30 mouse cellular contexts compared by ENCODE assay signal in genomic region chr14:61237101-61237654, GRCm38 (mm10). TPM values are rescaled to one million over a fixed set of nuclear protein-coding genes. Genes with fewer than 3 reads are reported as not detected.
DNase-seq lines count a peak whose midpoint lies in the region; ATAC-seq and TF ChIP-seq lines count a peak whose summit lies in the region.
"Had no signal": no experiment of that assay in that cellular context is flagged by ENCODE, and none has a peak within 500 bp of the region (broad histone marks: within the 10 kb centered on the region; RNA-seq: fewer than 3 reads in every experiment).

No protein-coding gene starts in this region.

- no peak overlapping the region for H3K4me2 ChIP-seq in forebrain, embryonic 13.5 days
- H3K4me2 ChIP-seq in forebrain, embryonic 16.5 days (ENCODE audit: low read length): no peak overlapping the region
- no peak overlapping the region for H3K4me2 ChIP-seq in kidney, postnatal 0 days (ENCODE audit: low read length)
- H3K4me2 ChIP-seq: heart, embryonic 13.5 days; hindbrain, embryonic 15.5 days; limb, embryonic 15.5 days; liver, embryonic 13.5 days; stomach, embryonic 15.5 days had no signal

- no peak overlapping the region for H3K9ac ChIP-seq in forebrain, embryonic 13.5 days
- H3K9ac ChIP-seq in forebrain, embryonic 16.5 days (replicated peaks; ENCODE audit: low read depth, low read length): no peak overlapping the region
- H3K9ac ChIP-seq in kidney, postnatal 0 days (ENCODE audit: low read depth, low read length): no peak overlapping the region
- no peak overlapping the region for H3K9ac ChIP-seq in ES-E14 (ENCODE audit: insufficient read depth, low read depth, low read length, poor library complexity, severe bottlenecking)
- H3K9ac ChIP-seq: hindbrain, embryonic 15.5 days; limb, embryonic 15.5 days; liver, embryonic 13.5 days; stomach, embryonic 15.5 days had no signal

- in situ Hi-C loops in ES-E14 (cut with MboI; ENCODE audit: low sequenced_read_pairs in 2 of 2, unreplicated experiment in 2 of 2): no loop called here

- no peaks in the 10 kb centered on the region for H3K27me3 ChIP-seq in forebrain, embryonic 13.5 days
- H3K27me3 ChIP-seq in forebrain, embryonic 16.5 days (replicated peaks; ENCODE audit: control insufficient read depth, insufficient read depth, low read length): no peaks in the 10 kb centered on the region
- H3K27me3 ChIP-seq in kidney, postnatal 0 days (ENCODE audit: insufficient read depth, low read length): no peaks in the 10 kb centered on the region
- H3K27me3 ChIP-seq: heart, embryonic 13.5 days; hindbrain, embryonic 15.5 days; limb, embryonic 15.5 days; liver, embryonic 13.5 days; stomach, embryonic 15.5 days had no signal

- H3K4me3 ChIP-seq in forebrain, embryonic 13.5 days: no peak overlapping the region
- no peak overlapping the region for H3K4me3 ChIP-seq in forebrain, embryonic 16.5 days (replicated peaks; ENCODE audit: low read length)
- H3K4me3 ChIP-seq in kidney, postnatal 0 days (replicated peaks; ENCODE audit: low read depth, low read length): no peak overlapping the region
- H3K4me3 ChIP-seq in ES-E14 (ENCODE audit: insufficient read depth in 1 of 2, low read depth in 1 of 2, low read length in 2 of 2, poor library complexity in 1 of 2, severe bottlenecking in 1 of 2): no peak overlapping the region
- H3K4me3 ChIP-seq: gastrocnemius, adult 2 months; heart, adult 2 months; heart, embryonic 13.5 days; hindbrain, embryonic 15.5 days; limb, embryonic 10.5 days; limb, embryonic 15.5 days; liver, embryonic 13.5 days; stomach, embryonic 15.5 days had no signal

- ATAC-seq in forebrain, embryonic 13.5 days: peak; percentile 38; the same call in 1 of the 2 replicates
- no peak for ATAC-seq in forebrain, embryonic 16.5 days
- ATAC-seq in kidney, postnatal 0 days (replicated peaks; ENCODE audit: low FRiP score, low read depth): no peak
- ATAC-seq in megakaryocyte progenitor cell, adult 5-6 weeks (replicated peaks; ENCODE audit: poor library complexity): no peak
- ATAC-seq: lung, postnatal 0 days had no signal

- peak; percentile 25 for DNase-seq in kidney, postnatal 0 days (ENCODE audit: low spot score)
- no peak for DNase-seq in kidney, adult 18-20 months
- peak; percentile 55 for DNase-seq in ES-E14 (ENCODE audit: low read depth, low spot score)
- peak; percentile 86 for DNase-seq in brain, embryonic 14.5 days (ENCODE audit: low read depth)
- DNase-seq in testis, postnatal 10 days (ENCODE audit: low spot score): no peak
- DNase-seq: adrenal gland, postnatal 25 days; cerebellum, adult 18-20 months; cerebellum, postnatal 10 days; gastrocnemius, adult 2 months; gastrocnemius, postnatal 36 days; heart, adult 2 months; heart, postnatal 10 days; kidney, adult 2 months; liver, embryonic 13.5 days; lung, adult 18-20 months; lung, postnatal 4 days; right cerebral cortex, postnatal 25 days; thymus, postnatal 14 days had no signal

- peak overlapping the region; percentile 48; the same call in 1 of the 2 replicates for H3K27ac ChIP-seq in forebrain, embryonic 13.5 days
- no peak overlapping the region for H3K27ac ChIP-seq in forebrain, embryonic 16.5 days (ENCODE audit: low read length)
- no peak overlapping the region for H3K27ac ChIP-seq in kidney, postnatal 0 days
- H3K27ac ChIP-seq in ES-E14 (ENCODE audit: insufficient read depth, low read depth, low read length, poor library complexity, severe bottlenecking): no peak overlapping the region
- H3K27ac ChIP-seq: gastrocnemius, adult 2 months; heart, adult 2 months; hindbrain, embryonic 15.5 days; limb, embryonic 10.5 days; limb, embryonic 15.5 days; liver, embryonic 13.5 days; stomach, embryonic 15.5 days had no signal

- no peaks in the 10 kb centered on the region for H3K36me3 ChIP-seq in forebrain, embryonic 13.5 days (ENCODE audit: poor library complexity, severe bottlenecking)
- no peaks in the 10 kb centered on the region for H3K36me3 ChIP-seq in forebrain, embryonic 16.5 days (ENCODE audit: control insufficient read depth, insufficient read depth)
- H3K36me3 ChIP-seq in kidney, postnatal 0 days (ENCODE audit: insufficient read depth, low read length): no peaks in the 10 kb centered on the region
- H3K36me3 ChIP-seq in ES-E14 (ENCODE audit: control insufficient read depth, insufficient read depth, low read length, poor library complexity, severe bottlenecking): no peaks in the 10 kb centered on the region
- H3K36me3 ChIP-seq: heart, embryonic 13.5 days; hindbrain, embryonic 15.5 days; limb, embryonic 10.5 days; limb, embryonic 15.5 days; liver, embryonic 13.5 days; stomach, embryonic 15.5 days had no signal

- 11% methylated on average over 4 of the region's 4 CpGs for WGBS in forebrain, embryonic 13.5 days
- 8% methylated on average over 4 of the region's 4 CpGs for WGBS in forebrain, embryonic 16.5 days
- 17% methylated on average over 4 of the region's 4 CpGs for WGBS in kidney, postnatal 0 days

- no peaks in the 10 kb centered on the region for H3K9me3 ChIP-seq in forebrain, embryonic 13.5 days (replicated peaks)
- no peaks in the 10 kb centered on the region for H3K9me3 ChIP-seq in forebrain, embryonic 16.5 days (ENCODE audit: control insufficient read depth, low read length)
- no peaks in the 10 kb centered on the region for H3K9me3 ChIP-seq in kidney, postnatal 0 days (replicated peaks; ENCODE audit: low read length)
- H3K9me3 ChIP-seq in ES-E14 (ENCODE audit: control insufficient read depth, insufficient read depth, low read depth, low read length): no peaks in the 10 kb centered on the region
- H3K9me3 ChIP-seq: heart, embryonic 13.5 days; hindbrain, embryonic 15.5 days; limb, embryonic 10.5 days; limb, embryonic 15.5 days; liver, embryonic 13.5 days; stomach, embryonic 15.5 days had no signal

- no peak for TF ChIP-seq POLR2A in brain, embryonic 14.5 days (IDR thresholded peaks at IDR 0.05; ENCODE audit: borderline replicate concordance, extremely low read depth, insufficient read depth, insufficient read length, poor library complexity, severe bottlenecking)

- TF ChIP-seq CTCF in kidney, postnatal 0 days (IDR thresholded peaks at IDR 0.05; ENCODE audit: low read depth): no peak
- no peak for TF ChIP-seq CTCF in brain, embryonic 14.5 days (IDR thresholded peaks at IDR 0.05; ENCODE audit: borderline replicate concordance, extremely low read depth, insufficient read depth, insufficient read length)

- H3K4me1 ChIP-seq in forebrain, embryonic 13.5 days: peaks cover 19% of the 10 kb centered on the region
- H3K4me1 ChIP-seq in forebrain, embryonic 16.5 days (replicated peaks; ENCODE audit: control insufficient read depth, insufficient read depth, low read length): peaks cover 10% of the 10 kb centered on the region
- no peaks in the 10 kb centered on the region for H3K4me1 ChIP-seq in kidney, postnatal 0 days (replicated peaks; ENCODE audit: insufficient read depth, low read length)
- H3K4me1 ChIP-seq in ES-E14 (ENCODE audit: control insufficient read depth in 2 of 2, insufficient read depth in 2 of 2, low read length in 2 of 2, poor library complexity in 1 of 2): peaks cover 0 to 2% of the 10 kb centered on the region in 2 experiments; a peak in 1 of 4 replicates
- H3K4me1 ChIP-seq: limb, embryonic 15.5 days; stomach, embryonic 15.5 days had no signal

TF ChIP-seq in ES-E14, 5 proteins besides CTCF, POLR2A, EP300 and RAD21:
- no peak for TF ChIP-seq ZNF384 (IDR thresholded peaks at IDR 0.05; ENCODE audit: low read depth, low read length)
- no peak for TF ChIP-seq CHD2 (IDR thresholded peaks at IDR 0.05; ENCODE audit: low read depth, low read length)
- TF ChIP-seq MAFK (IDR thresholded peaks at IDR 0.05; ENCODE audit: insufficient read depth, low read depth, low read length): no peak
- TF ChIP-seq ZC3H11A (IDR thresholded peaks at IDR 0.05; ENCODE audit: borderline replicate concordance, low read depth, low read length): no peak
- no peak for TF ChIP-seq HCFC1 (IDR thresholded peaks at IDR 0.05; ENCODE audit: borderline replicate concordance, insufficient read depth, low read length)

RNA-seq across cellular contexts. Expression of gene Sgcg, which starts 21.1 kb away (rescaled TPM):
- 0.20 TPM in 1 of 2 replicates, not detected in the other for polyA plus RNA-seq in forebrain, embryonic 13.5 days (2015; fragmentation: Nextera tagmentation; extraction: Ambion mirVana)
- polyA plus RNA-seq in forebrain, embryonic 16.5 days (2015; fragmentation: Nextera tagmentation; extraction: Ambion mirVana): 0.22 and 0.24 TPM in 2 replicates
- 0.60 and 1.2 TPM in 2 replicates for polyA plus RNA-seq in kidney, postnatal 0 days (2015; fragmentation: Nextera tagmentation; extraction: Ambion mirVana)
- total RNA-seq in ES-E14 (2012; rRNA removed): 0.13 TPM in 1 of 2 replicates, not detected in the other
- 0.07 and 0.10 TPM in 2 replicates for polyA plus RNA-seq in brain, embryonic 14.5 days (2012; rRNA removed)
- not detected in 2 replicates for total RNA-seq in megakaryocyte progenitor cell, adult 5-6 weeks (2015)
- total RNA-seq in megakaryocyte progenitor cell, adult 5-6 weeks (2017): not detected in 2 replicates
- total RNA-seq: hematopoietic stem cell, adult 5-6 weeks; megakaryocyte-erythroid progenitor cell, adult 5-6 weeks; monocyte, adult 5-6 weeks had no signal

Comparison
In these comparisons a context has a peak if more than half of its experiments do, and no peak if none do; other contexts are left out.
1. DNase-seq: peak in kidney, postnatal 0 days (single experiment), ES-E14 (single experiment) and brain, embryonic 14.5 days (single experiment); none in kidney, adult 18-20 months (single experiment) and testis, postnatal 10 days (single experiment).